Mouse (Mus musculus) cerebellum, adult 8-10 months (tissue): ENCODE measurements around the gene Ralgds.
A peak's percentile ranks its signal among the peaks of the same experiment; 100 is the strongest.

ENCODE experiments used
- DNase-seq: peaks from one replicate; pipeline ENCODE4 v3.0.0; 2022

Ralgds gene

DNA sequence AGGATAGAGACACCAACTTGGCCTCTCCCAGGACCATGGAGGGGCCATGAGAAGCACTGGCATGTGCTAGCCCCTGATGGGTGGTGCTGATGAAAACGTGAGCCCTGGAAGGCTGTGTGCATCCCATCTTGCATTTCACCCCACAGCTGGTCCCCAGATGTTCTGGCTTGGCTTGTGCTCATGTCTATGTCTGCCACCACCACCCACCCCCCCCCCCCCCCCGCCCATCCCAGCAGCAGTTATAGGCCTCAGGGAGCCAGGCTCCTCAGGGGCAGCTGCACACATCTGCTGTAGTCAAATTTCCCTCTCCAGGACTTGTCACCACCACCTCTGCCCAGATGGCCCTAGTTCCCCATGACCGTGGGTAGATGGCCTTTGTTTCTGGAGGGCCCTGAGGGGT is 57.0 kb downstream of the Ralgds start:
- no peak for DNase-seq

DNA sequence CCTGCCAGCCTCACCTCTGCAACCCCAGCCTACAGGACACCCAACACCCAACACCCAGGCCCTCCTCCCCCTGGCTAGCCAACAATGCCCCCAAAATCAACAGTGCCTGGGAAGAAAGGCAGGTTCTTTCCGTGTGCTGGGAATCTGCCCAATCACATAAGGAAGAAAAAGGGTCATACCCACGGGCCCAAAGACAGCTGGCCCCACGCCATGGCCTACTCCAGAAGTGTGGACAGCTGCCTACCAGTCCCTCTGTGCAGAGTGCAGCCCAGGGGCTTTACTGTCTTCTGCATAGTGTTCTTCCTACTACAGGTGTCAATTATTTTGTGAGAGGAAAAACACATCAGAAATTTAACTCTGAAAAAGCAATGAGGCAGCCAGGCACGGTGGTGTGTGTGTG is 62.4 kb downstream of the Ralgds start:
- DNase-seq: no peak

DNA sequence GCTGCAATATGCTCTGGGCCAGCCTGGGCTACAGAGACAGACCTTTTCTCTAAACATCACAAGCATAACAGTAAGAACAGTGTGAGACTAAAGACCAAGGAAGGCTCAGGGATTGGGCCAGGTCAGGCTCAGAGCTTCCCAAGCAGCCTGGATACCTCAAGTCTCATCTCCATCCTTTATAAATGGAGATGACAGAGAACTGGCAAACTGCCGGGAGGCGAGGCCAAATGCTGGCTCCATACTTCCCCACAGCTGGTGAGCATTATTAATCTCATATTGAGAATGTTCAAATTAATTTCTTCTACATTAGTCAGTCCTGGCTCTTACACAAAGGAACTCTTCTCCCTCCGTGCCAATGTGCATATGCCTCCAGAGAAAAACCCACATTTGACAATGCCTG is 63.9 kb downstream of the Ralgds start:
- no peak for DNase-seq

GRCm38 (mm10) chr2:28578003-28578402 is 65.1 kb downstream of the Ralgds start:
- DNase-seq: no peak

DNA sequence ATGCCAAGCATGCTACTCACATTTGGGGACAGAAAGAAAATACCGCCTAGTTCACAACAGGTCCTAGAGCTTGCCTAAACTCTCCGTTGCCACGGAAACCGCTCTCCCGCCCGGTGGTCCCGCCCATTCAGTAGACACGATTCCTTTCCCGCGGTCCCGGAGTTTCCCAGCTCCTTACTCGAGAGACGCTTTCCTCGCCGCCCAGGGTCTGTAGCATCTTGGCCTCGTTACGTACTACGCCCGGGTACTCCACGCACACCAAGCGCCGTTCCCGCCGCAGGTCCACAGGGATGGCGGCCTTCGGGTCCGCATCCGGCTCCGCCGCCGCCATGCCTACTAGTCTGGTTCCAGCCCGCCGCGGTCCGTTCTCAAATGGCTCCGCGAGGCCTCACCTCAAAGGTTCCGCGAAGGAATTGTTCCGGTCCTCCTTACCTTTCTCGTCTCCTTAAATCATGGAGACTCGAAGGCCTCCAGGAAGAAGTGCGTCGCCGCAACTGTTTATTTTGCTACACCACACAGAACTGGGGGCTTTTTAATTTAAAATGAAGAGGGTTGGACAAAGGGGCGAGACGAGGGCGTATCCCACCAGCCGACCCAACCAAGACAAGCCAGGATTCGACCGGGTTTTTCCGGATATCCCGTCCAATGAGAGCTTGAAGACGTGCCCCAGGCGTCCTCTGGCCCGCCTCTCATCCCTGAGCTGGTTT is 69.9 kb downstream of the Ralgds start:
- peak; percentile 91 for DNase-seq

GRCm38 (mm10) chr2:28583651-28584050 is 70.7 kb downstream of the Ralgds start, which contains the start of gene Gtf3c5:
TSS of gene Gtf3c5 (minus strand) at chr2:28583751.
- DNase-seq: no peak

DNA sequence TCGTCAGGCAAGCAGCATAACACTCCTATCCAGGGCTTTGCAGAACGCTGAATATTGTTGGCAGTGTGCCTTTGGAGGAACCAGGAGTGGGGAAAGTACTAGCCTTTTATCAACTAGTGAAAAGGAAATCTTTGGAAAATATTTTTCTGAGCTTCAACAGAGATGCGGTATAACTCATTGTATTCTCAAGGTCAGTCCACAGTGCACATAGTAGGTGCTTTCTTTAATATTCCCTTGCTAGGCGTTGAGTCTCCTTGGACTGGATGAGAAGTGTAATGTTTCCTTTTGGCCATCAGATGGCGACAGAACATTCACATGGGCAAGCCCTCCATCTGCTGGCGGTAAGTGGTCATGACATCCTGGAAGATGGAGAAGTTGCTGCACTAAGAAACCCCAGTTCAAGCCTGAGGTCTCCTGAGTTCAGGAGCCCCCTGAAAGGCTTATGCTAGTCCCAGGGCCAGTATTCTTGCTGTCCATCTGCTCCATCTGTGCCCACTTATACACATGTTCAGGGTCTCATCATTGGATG is 72.2 kb downstream of the Ralgds start:
- DNase-seq: peak; percentile 76

- no peak for DNase-seq
Observed at GRCm38 (mm10) chr2:28585730-28586129, 72.8 kb downstream of the Ralgds start.

DNA sequence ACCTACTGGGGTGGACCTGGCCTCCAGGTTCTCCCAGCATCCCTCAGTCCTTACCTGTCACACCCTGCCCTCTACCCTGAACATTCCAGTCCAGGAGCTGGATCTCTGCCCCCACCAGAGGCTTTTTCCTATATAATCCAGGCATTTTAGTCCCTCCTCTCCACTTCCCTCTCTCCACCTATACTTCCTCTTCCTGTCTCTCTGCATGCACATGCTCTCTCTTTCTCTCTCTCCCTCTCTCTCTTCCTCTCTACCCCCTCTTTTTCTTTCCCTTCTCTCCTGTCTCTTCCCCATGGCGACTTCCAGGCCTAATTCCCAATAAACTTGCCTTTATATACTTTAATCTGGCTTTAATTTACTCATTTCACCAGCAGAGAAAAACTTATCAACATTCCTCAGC is 75.6 kb downstream of the Ralgds start:
- DNase-seq: no peak

GRCm38 (mm10) chr2:28591479-28591878 is 78.6 kb downstream of the Ralgds start:
- no peak for DNase-seq

DNA sequence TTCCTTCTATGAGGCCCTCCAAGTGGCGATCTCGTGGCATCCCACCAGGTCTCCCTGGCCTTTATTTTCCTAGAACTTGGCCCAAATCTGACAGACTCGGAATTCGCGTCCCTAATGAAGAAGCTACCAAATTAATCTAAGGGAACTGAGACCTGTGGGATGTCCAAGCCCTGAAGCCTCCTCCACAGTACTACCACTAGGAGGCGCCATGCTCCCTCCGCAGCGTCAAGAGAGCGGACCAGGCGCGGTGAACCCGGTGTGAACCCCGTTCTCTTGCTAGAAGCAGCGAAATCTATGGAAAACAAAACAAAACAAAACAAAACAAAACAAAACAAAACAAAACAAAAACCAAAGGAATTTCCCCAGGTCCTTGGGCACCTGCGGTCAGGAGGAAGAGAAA is 79.9 kb downstream of the Ralgds start:
- DNase-seq: peak; percentile 63

DNA sequence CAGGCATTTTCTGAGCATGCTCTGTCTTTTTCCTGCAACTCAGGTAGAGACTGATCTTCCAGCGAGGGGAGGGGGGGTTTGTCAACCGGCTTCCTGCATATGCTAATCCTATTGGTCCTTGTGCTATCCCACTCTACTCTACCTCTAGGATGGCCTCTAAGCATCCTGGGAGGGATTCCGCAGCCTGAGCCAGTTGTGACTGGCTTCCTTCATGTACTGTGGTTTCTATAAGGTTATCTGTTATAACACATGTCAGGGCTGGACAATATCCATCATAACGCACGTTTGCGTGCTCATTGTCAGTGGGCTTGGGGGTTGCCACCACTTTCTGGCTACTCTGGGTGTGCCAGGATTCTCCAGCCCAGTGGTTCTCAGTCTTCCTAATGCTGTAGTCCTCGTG is 83.1 kb downstream of the Ralgds start:
- DNase-seq: no peak

- no peak for DNase-seq
Observed at GRCm38 (mm10) chr2:28596998-28597397, 84.1 kb downstream of the Ralgds start.

GRCm38 (mm10) chr2:28597733-28598547 is 85.0 kb downstream of the Ralgds start:
- DNase-seq: no peak

DNA sequence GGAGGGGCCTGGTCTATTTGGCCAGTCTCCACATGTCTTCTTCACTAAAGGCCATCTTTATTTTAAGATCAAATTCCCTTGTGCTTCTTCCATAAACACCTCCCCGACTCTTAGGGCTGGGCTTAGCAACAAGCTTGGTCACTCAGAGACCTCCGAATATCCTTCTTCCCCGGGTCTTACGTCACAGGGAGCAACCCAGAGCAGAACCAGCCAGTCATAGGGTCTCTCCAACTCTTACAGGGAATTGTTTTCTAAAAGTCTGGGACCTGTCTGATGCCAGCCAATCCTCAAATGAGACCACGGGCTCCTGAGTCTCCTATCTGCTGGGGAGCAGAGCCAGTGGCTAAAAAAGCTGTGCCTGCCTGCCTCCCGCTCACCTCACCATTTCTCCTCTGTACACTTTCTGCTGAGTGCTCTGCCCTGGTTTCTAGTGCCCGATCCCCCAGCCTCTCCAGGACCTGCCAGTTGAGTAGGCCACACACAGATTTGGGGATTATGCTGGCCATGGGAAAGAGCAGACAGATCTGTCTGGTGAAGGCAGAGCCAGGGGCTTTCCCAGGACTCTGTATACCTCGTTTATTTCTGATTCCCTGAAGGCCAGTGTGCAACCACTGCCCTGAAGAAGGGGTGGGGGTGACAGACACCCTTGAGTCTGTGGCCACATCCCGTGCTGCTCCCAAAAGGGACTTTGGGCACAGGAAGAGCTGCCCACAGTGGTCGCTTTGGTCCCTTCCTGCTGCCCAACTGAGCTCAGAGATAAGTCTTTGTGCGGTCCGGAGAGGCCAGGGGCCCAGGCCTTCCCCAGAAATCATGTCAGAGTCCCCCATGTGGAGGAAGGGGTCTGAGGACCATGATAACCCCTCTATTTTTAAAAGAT is 86.0 kb downstream of the Ralgds start:
- no peak for DNase-seq

DNA sequence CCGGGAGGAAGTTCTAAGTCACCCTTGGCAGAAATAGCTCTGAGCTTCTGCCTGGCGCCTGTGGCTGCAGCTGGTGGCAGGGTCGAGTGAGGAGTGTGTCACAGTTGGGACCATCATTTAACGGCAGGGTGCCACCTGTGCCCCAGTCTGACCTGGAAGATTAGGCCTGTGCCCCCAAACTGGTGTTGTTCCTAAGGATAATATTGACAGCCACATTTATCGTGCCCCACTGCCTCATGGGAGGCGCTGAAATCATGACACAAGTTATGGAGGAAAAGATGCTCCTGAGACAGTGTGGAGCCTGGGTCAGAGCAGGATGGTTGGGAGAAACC is 86.6 kb downstream of the Ralgds start:
- DNase-seq: no peak

- no peak for DNase-seq
Observed at GRCm38 (mm10) chr2:28601720-28602590, 89.0 kb downstream of the Ralgds start.
